10 mouse cellular contexts compared by ENCODE assay signal in genomic region chr15:36892576-36893205, GRCm38 (mm10).
DNase-seq lines count a peak whose midpoint lies in the region; ATAC-seq lines count a peak whose summit lies in the region.
"Had no signal": no experiment of that assay in that cellular context is flagged by ENCODE, and none has a peak within 500 bp of the region (broad histone marks: within the 10 kb centered on the region; RNA-seq: fewer than 3 reads in every experiment).

No protein-coding gene starts in this region.

- no peak overlapping the region for H3K9ac ChIP-seq in heart, embryonic 15.5 days
- peak overlapping the region; percentile 36; the same call in 1 of the 2 replicates for H3K9ac ChIP-seq in hindbrain, embryonic 12.5 days
- 0 out of 2 replicates have a peak overlapping the region, but pooled peaks have one; percentile 34 for H3K9ac ChIP-seq in midbrain, embryonic 14.5 days (replicated peaks; ENCODE audit: low read length)

- H3K27me3 ChIP-seq in heart, embryonic 15.5 days, result no peaks in the 10 kb centered on the region
- H3K27me3 ChIP-seq in hindbrain, embryonic 12.5 days, result peaks cover 10% of the 10 kb centered on the region; the same call in 1 of the 2 replicates
- H3K27me3 ChIP-seq in midbrain, embryonic 14.5 days (ENCODE audit: control insufficient read depth, insufficient read depth, low read length), result no peaks in the 10 kb centered on the region

- no peak overlapping the region for H3K4me3 ChIP-seq in heart, embryonic 15.5 days
- H3K4me3 ChIP-seq in hindbrain, embryonic 12.5 days, result 0 out of 2 replicates have a peak overlapping the region, but pooled peaks have one; percentile 3
- 0 out of 2 replicates have a peak overlapping the region, but pooled peaks have one; percentile 4 for H3K4me3 ChIP-seq in midbrain, embryonic 14.5 days (replicated peaks; ENCODE audit: low read depth, low read length)
- H3K4me3 ChIP-seq: layer of hippocampus, adult 2 months had no signal

- no peak overlapping the region for H3K27ac ChIP-seq in heart, embryonic 15.5 days
- H3K27ac ChIP-seq in hindbrain, embryonic 12.5 days, result no peak overlapping the region
- peak overlapping the region; percentile 61 for H3K27ac ChIP-seq in midbrain, embryonic 14.5 days (replicated peaks; ENCODE audit: low read depth, low read length)
- H3K27ac ChIP-seq: layer of hippocampus, adult 2 months had no signal

- H3K9me3 ChIP-seq in heart, embryonic 15.5 days (replicated peaks), result no peaks in the 10 kb centered on the region
- no peaks in the 10 kb centered on the region for H3K9me3 ChIP-seq in hindbrain, embryonic 12.5 days (replicated peaks)
- H3K9me3 ChIP-seq in midbrain, embryonic 14.5 days (ENCODE audit: control insufficient read depth, low read length), result no peaks in the 10 kb centered on the region

- H3K36me3 ChIP-seq in heart, embryonic 15.5 days, result no peaks in the 10 kb centered on the region
- no peaks in the 10 kb centered on the region for H3K36me3 ChIP-seq in hindbrain, embryonic 12.5 days
- no peaks in the 10 kb centered on the region for H3K36me3 ChIP-seq in midbrain, embryonic 14.5 days (ENCODE audit: control insufficient read depth, insufficient read depth, low read length)

- 0 out of 2 replicates have a peak overlapping the region, but pooled peaks have one; percentile 2 for H3K4me2 ChIP-seq in heart, embryonic 15.5 days
- peak overlapping the region; percentile 30 for H3K4me2 ChIP-seq in hindbrain, embryonic 12.5 days (replicated peaks)
- H3K4me2 ChIP-seq in midbrain, embryonic 14.5 days (ENCODE audit: low read length), result peak overlapping the region; percentile 43

- H3K4me1 ChIP-seq in heart, embryonic 15.5 days (replicated peaks), result peaks cover 16% of the 10 kb centered on the region
- H3K4me1 ChIP-seq in hindbrain, embryonic 12.5 days, result peaks cover 10% of the 10 kb centered on the region
- 0 out of 2 replicates have a peak, but pooled peaks cover 14% of the 10 kb centered on the region for H3K4me1 ChIP-seq in midbrain, embryonic 14.5 days (ENCODE audit: control insufficient read depth, insufficient read depth, low read length)

- no peak for ATAC-seq in heart, embryonic 15.5 days (replicated peaks; ENCODE audit: insufficient number of reproducible peaks, insufficient read depth, low FRiP score, low read depth)
- no peak for ATAC-seq in hindbrain, embryonic 12.5 days (ENCODE audit: low FRiP score)
- ATAC-seq in midbrain, embryonic 14.5 days (ENCODE audit: low FRiP score, low TSS enrichment), result no peak

- 29% methylated on average over 15 of the region's 15 CpGs for WGBS in heart, embryonic 15.5 days
- 15% methylated on average over 15 of the region's 15 CpGs for WGBS in hindbrain, embryonic 12.5 days
- WGBS in midbrain, embryonic 14.5 days, result 7% methylated on average over 15 of the region's 15 CpGs

- DNase-seq in heart, adult 9 months (ENCODE audit: low spot score in 2 of 2), result no peak
- DNase-seq in cerebellum, adult 9-11 months, result peak; percentile 85
- DNase-seq in midbrain, embryonic 14.5 days, result peak; percentile 63
- DNase-seq in left cerebral cortex, postnatal 4 days, result no peak
- DNase-seq in frontal cortex, postnatal 36 days (ENCODE audit: low spot score in 2 of 2), result no peak
- DNase-seq in layer of hippocampus, postnatal 25 days (ENCODE audit: extremely low spot score in 1 of 2, low spot score in 1 of 2), result no peak
- DNase-seq: adrenal gland, postnatal 14 days had no signal

- intact Hi-C loops in left cerebral cortex, postnatal 4 days (cut with DNase I), result no loop called here

Comparison
In these comparisons a context has a peak if more than half of its experiments do, and no peak if none do; other contexts are left out.
1. DNase-seq: peak in cerebellum, adult 9-11 months (single experiment) and midbrain, embryonic 14.5 days (single experiment); none in heart, adult 9 months (0 of 2), left cerebral cortex, postnatal 4 days (single experiment), frontal cortex, postnatal 36 days (0 of 2) and layer of hippocampus, postnatal 25 days (0 of 2).
2. Peak in every context shown above with its lines, with median percentiles within 50 percentile points of each other: H3K4me2 ChIP-seq.